Mouse (Mus musculus) E14TG2a.4 (cell line): Measurements from ENCODE around the gene Dtx1.

Source experiments
- H3K27me3 ChIP-seq: 2 replicates; pipeline ENCODE4 v1.6.1; 2014; ENCODE audit warnings: low read length, control low read depth; ENCODE audit not compliant: insufficient read depth
- H3K36me3 ChIP-seq: 2 replicates; pipeline ENCODE4 v1.6.1; 2014; ENCODE audit warnings: low read length, control low read depth; ENCODE audit not compliant: insufficient read depth
- H3K4me1 ChIP-seq: replicated peaks from 2 replicates; pipeline ENCODE4 v1.6.1; 2014; ENCODE audit warnings: low read depth, low read length, control low read depth
- H3K4me3 ChIP-seq: replicated peaks from 2 replicates; pipeline ENCODE4 v1.5.1; 2014; ENCODE audit warnings: mild to moderate bottlenecking, low read length
- H3K9me3 ChIP-seq: 2 replicates; pipeline ENCODE4 v1.6.1; 2014; ENCODE audit warnings: low read length, control low read depth
- CTCF ChIP-seq: conservative IDR thresholded peaks from 2 replicates; pipeline ENCODE4 v1.5.1; 2014; ENCODE audit warnings: low read length
- NANOG ChIP-seq: IDR thresholded peaks from 2 replicates; pipeline ENCODE4 v1.6.1; 2014; ENCODE audit warnings: borderline replicate concordance, low read length, mixed read lengths
- POU5F1 ChIP-seq: IDR thresholded peaks from 2 replicates; pipeline ENCODE4 v1.6.1; 2014; ENCODE audit warnings: low read length, borderline replicate concordance

Gene Dtx1

GRCm38 (mm10) chr5:120679676-120680555 lies 31.8 kb downstream of the Dtx1 start:
- Histone ChIP-seq H3K27me3 (0 out of 2 replicates have a peak, but pooled peaks cover 3% of the 10 kb centered on the region), H3K4me3 (peak overlapping the region; percentile 81), H3K9me3 (no peaks in the 10 kb centered on the region), H3K36me3 (peaks cover 14% of the 10 kb centered on the region), H3K4me1 (peaks cover 83% of the 10 kb centered on the region)
- TF ChIP-seq CTCF: peak; percentile 37; the same call in 1 of the 2 replicates
- no peak for TF ChIP-seq NANOG

GRCm38 (mm10) chr5:120677516-120677915 lies 34.2 kb downstream of the Dtx1 start:
- Histone ChIP-seq H3K4me1 (peaks cover 80% of the 10 kb centered on the region), H3K4me3 (no peak overlapping the region), H3K36me3 (peaks cover 14% of the 10 kb centered on the region), H3K27me3 (0 out of 2 replicates have a peak, but pooled peaks cover 3% of the 10 kb centered on the region), H3K9me3 (no peaks in the 10 kb centered on the region)
- no peak for TF ChIP-seq NANOG
- no peak for TF ChIP-seq CTCF
- TF ChIP-seq POU5F1: no peak

- TF ChIP-seq NANOG (no peak), CTCF (no peak)
- no peaks in the 10 kb centered on the region for H3K27me3 ChIP-seq
Measured at GRCm38 (mm10) chr5:120674229-120675145, 37.2 kb downstream of the Dtx1 start.

GRCm38 (mm10) chr5:120673626-120674025 lies 38.1 kb downstream of the Dtx1 start:
- H3K4me1 ChIP-seq: peaks cover 56% of the 10 kb centered on the region
- H3K27me3 ChIP-seq: no peaks in the 10 kb centered on the region
- no peaks in the 10 kb centered on the region for H3K9me3 ChIP-seq
- no peak for TF ChIP-seq POU5F1
- peak; percentile 95 for TF ChIP-seq CTCF
- no peaks in the 10 kb centered on the region for H3K36me3 ChIP-seq
- no peak overlapping the region for H3K4me3 ChIP-seq

More at GRCm38 (mm10) chr5:120674229-120675145, 37.2 kb downstream of the Dtx1 start:
- Histone ChIP-seq H3K4me3 (peak overlapping the region; percentile 52), H3K9me3 (no peaks in the 10 kb centered on the region), H3K4me1 (peaks cover 58% of the 10 kb centered on the region), H3K36me3 (no peaks in the 10 kb centered on the region)

- no peaks in the 10 kb centered on the region for H3K36me3 ChIP-seq
- H3K9me3 ChIP-seq: no peaks in the 10 kb centered on the region
- H3K4me1 ChIP-seq: peaks cover 41% of the 10 kb centered on the region
- TF ChIP-seq NANOG: no peak
- no peak for TF ChIP-seq POU5F1
- no peak for TF ChIP-seq CTCF
- H3K27me3 ChIP-seq: peaks cover 7% of the 10 kb centered on the region
- H3K4me3 ChIP-seq: no peak overlapping the region
Measured at GRCm38 (mm10) chr5:120671865-120672264, 39.9 kb downstream of the Dtx1 start.

- H3K4me3 ChIP-seq: no peak overlapping the region
- peaks cover 37% of the 10 kb centered on the region for H3K4me1 ChIP-seq
- TF ChIP-seq CTCF (no peak), NANOG (no peak), POU5F1 (no peak)
- H3K9me3 ChIP-seq: no peaks in the 10 kb centered on the region
- H3K27me3 ChIP-seq: peaks cover 13% of the 10 kb centered on the region
- H3K36me3 ChIP-seq: no peaks in the 10 kb centered on the region
Measured at GRCm38 (mm10) chr5:120670132-120670531, 41.6 kb downstream of the Dtx1 start.

- H3K27me3 ChIP-seq: peaks cover 15% of the 10 kb centered on the region
- no peaks in the 10 kb centered on the region for H3K36me3 ChIP-seq
- H3K4me1 ChIP-seq: peaks cover 36% of the 10 kb centered on the region
- TF ChIP-seq POU5F1: no peak
- no peak for TF ChIP-seq NANOG
- TF ChIP-seq CTCF: no peak
- H3K4me3 ChIP-seq: no peak overlapping the region
- no peaks in the 10 kb centered on the region for H3K9me3 ChIP-seq
Measured at GRCm38 (mm10) chr5:120668761-120669160, 43.0 kb downstream of the Dtx1 start.

- Histone ChIP-seq H3K36me3 (no peaks in the 10 kb centered on the region), H3K4me3 (no peak overlapping the region), H3K27me3 (peaks cover 25% of the 10 kb centered on the region), H3K9me3 (no peaks in the 10 kb centered on the region), H3K4me1 (peaks cover 67% of the 10 kb centered on the region)
- TF ChIP-seq CTCF (no peak; the same call in 1 of the 2 replicates), POU5F1 (no peak), NANOG (no peak)
Measured at GRCm38 (mm10) chr5:120664888-120665287, 46.8 kb downstream of the Dtx1 start.

GRCm38 (mm10) chr5:120660816-120661215 lies 50.9 kb downstream of the Dtx1 start:
- Histone ChIP-seq H3K9me3 (no peaks in the 10 kb centered on the region), H3K27me3 (peaks cover 28% of the 10 kb centered on the region), H3K36me3 (no peaks in the 10 kb centered on the region), H3K4me3 (no peak overlapping the region), H3K4me1 (peaks cover 50% of the 10 kb centered on the region)
- TF ChIP-seq NANOG (no peak), POU5F1 (no peak), CTCF (no peak)
